Mouse (Mus musculus): Measurements from ENCODE around the gene 2700081O15Rik. TPM values are rescaled to one million over a fixed set of nuclear protein-coding genes. Genes with fewer than 3 reads are reported as not detected.

Gene 2700081O15Rik
- polyA plus RNA-seq, 1 experiment from 2014 or later = 9.8 TPM

DNA sequence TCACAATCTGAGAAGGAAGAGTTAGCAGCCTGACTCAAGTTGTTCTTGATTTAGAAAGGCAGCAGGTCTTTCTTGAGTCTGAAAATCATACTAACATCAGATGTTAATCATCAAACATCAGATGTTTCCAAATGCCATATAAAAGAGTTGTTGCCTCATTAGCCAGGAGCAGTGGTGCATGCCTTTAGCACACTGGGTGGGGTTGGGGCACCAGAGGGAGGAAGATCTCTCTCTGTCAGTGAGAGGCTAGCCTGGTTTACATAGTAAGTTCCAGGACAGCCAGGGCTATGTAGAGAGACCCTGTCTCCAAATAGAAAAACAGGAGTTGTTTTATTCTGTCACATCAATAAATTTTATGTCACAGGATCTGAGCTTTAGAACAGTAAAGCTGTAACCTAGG is 41.5 kb downstream of the 2700081O15Rik start:
- peak; percentile 68; the same call in 1 of the 2 replicates for ATAC-seq (ENCODE audit: low FRiP score, low TSS enrichment)
- Histone ChIP-seq H3K36me3 (ENCODE audit: control insufficient read depth, insufficient read depth, low read length) (peaks cover 6% of the 10 kb centered on the region; the same call in 1 of the 2 replicates), H3K9ac (ENCODE audit: low read depth, low read length) (no peak overlapping the region; the same call in 1 of the 2 replicates), H3K27ac (ENCODE audit: low read depth, low read length) (no peak overlapping the region), H3K4me2 (replicated peaks; ENCODE audit: low read depth, low read length) (no peak overlapping the region), H3K4me1 (ENCODE audit: control insufficient read depth, insufficient read depth, low read length) (peaks cover 7% of the 10 kb centered on the region), H3K27me3 (ENCODE audit: control insufficient read depth, insufficient read depth, low read length) (no peaks in the 10 kb centered on the region), H3K4me3 (ENCODE audit: low read length) (no peak overlapping the region), H3K9me3 (ENCODE audit: control insufficient read depth, low read length) (no peaks in the 10 kb centered on the region)

DNA sequence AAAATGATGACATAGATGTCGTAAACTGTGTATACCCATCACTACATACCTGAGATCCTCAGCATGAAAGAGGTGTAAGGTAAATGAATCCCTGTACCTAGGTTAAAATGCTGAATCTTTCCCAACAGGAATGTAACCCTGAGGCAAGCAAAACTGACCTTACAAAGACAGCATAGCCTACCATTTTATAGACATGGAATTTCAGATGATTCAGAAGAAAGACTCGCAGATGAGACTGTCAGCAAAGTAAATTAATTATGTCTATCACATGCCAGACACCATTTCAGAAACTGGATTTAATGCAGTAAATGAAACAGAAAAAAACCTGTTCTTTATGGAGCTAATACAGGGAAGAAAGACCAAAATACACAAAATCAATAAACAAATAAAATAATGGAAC is 41.9 kb downstream of the 2700081O15Rik start:
- Histone ChIP-seq H3K4me1 (ENCODE audit: control insufficient read depth, insufficient read depth, low read length) (peaks cover 7% of the 10 kb centered on the region), H3K27me3 (ENCODE audit: control insufficient read depth, insufficient read depth, low read length) (no peaks in the 10 kb centered on the region), H3K36me3 (ENCODE audit: control insufficient read depth, insufficient read depth, low read length) (peaks cover 6% of the 10 kb centered on the region; the same call in 1 of the 2 replicates), H3K9ac (ENCODE audit: low read depth, low read length) (no peak overlapping the region), H3K9me3 (ENCODE audit: control insufficient read depth, low read length) (no peaks in the 10 kb centered on the region), H3K4me2 (replicated peaks; ENCODE audit: low read depth, low read length) (no peak overlapping the region), H3K27ac (ENCODE audit: low read depth, low read length) (no peak overlapping the region), H3K4me3 (ENCODE audit: low read length) (no peak overlapping the region)
- WGBS = 80% methylated on average over 2 of the region's 2 CpGs
- no peak for ATAC-seq (ENCODE audit: low FRiP score, low TSS enrichment)

DNA sequence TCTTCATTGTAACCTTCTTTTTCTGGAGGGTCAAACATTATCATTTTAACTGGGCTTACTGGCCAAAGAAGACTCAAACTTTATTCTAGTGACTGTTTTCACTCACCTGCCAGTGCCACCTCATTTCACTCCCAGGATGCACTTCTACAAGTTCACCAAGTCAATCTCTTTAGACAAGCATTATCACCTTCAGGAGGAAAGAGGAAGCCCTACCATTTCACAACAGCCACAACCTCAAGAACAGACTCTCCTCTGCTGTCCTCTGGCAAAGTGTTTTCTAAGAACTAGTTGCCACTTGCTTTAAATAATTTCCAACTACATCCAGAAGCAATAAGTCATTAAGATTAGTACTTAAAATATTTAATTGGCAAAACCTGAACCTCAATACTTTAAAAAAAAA is 50.5 kb downstream of the 2700081O15Rik start:
- no peak overlapping the region for H3K4me2 ChIP-seq (replicated peaks; ENCODE audit: low read depth, low read length)

DNA sequence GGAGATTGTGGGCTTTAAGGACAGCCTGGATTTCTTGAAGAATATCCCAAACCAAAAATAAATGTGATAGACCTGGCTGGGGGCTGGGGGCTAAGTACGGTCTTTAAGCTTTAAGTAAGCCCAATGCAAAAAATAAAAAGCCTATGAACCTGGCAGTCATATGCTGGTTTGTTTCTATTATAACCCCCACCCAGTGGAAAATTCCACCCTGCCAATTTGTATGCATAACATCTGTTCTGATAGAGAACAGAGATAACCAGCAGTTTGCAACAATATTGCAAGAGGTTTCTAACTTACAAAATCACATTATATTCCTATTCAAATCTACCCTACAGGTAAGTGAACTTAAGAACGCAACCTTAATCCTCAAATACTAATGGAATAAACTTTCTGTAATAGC is 53.2 kb downstream of the 2700081O15Rik start:
- H3K4me3 ChIP-seq (ENCODE audit: low read length) = no peak overlapping the region
- H3K27ac ChIP-seq (ENCODE audit: low read depth, low read length) = no peak overlapping the region
- 83% methylated on average over 2 of the region's 2 CpGs for WGBS
- no peak overlapping the region for H3K9ac ChIP-seq (ENCODE audit: low read depth, low read length)
- H3K9me3 ChIP-seq (ENCODE audit: control insufficient read depth, low read length) = no peaks in the 10 kb centered on the region
- ATAC-seq (ENCODE audit: low FRiP score, low TSS enrichment) = no peak
- no peaks in the 10 kb centered on the region for H3K27me3 ChIP-seq (ENCODE audit: control insufficient read depth, insufficient read depth, low read length)
- peaks cover 12% of the 10 kb centered on the region; the same call in 1 of the 2 replicates for H3K36me3 ChIP-seq (ENCODE audit: control insufficient read depth, insufficient read depth, low read length)
- H3K4me2 ChIP-seq (replicated peaks; ENCODE audit: low read depth, low read length) = no peak overlapping the region
- H3K4me1 ChIP-seq (ENCODE audit: control insufficient read depth, insufficient read depth, low read length) = no peaks in the 10 kb centered on the region

More for the DNA sequence above, 50.5 kb downstream of the 2700081O15Rik start:
- H3K4me3 ChIP-seq (ENCODE audit: low read length) = no peak overlapping the region
- no peaks in the 10 kb centered on the region for H3K27me3 ChIP-seq (ENCODE audit: control insufficient read depth, insufficient read depth, low read length)
- H3K36me3 ChIP-seq (ENCODE audit: control insufficient read depth, insufficient read depth, low read length) = peaks cover 8% of the 10 kb centered on the region; the same call in 1 of the 2 replicates
- no peaks in the 10 kb centered on the region for H3K4me1 ChIP-seq (ENCODE audit: control insufficient read depth, insufficient read depth, low read length)
- H3K9me3 ChIP-seq (ENCODE audit: control insufficient read depth, low read length) = no peaks in the 10 kb centered on the region
- no peak overlapping the region for H3K27ac ChIP-seq (ENCODE audit: low read depth, low read length)
- H3K9ac ChIP-seq (ENCODE audit: low read depth, low read length) = no peak overlapping the region
- no peak for ATAC-seq (ENCODE audit: low FRiP score, low TSS enrichment)

Small RNAs within 50 kb of the gene (microRNA-seq; reads per million reads assigned to microRNA genes)
- gene Mir6991 = 1.7 reads per million

Other genes starting within 250 kb of the 2700081O15Rik start
- 237 and 255 TPM in 2 replicates for gene Otub1, start 211.3 kb upstream of the 2700081O15Rik start, polyA plus RNA-seq (2014; fragmentation: Nextera tagmentation; extraction: Ambion mirVana)
- gene Cox8a, start 200.0 kb upstream of the 2700081O15Rik start, polyA plus RNA-seq (2014; fragmentation: Nextera tagmentation; extraction: Ambion mirVana) = 1,171 and 1,487 TPM in 2 replicates
- 57.8 and 90.7 TPM in 2 replicates for gene Naa40, start 176.4 kb upstream of the 2700081O15Rik start, polyA plus RNA-seq (2014; fragmentation: Nextera tagmentation; extraction: Ambion mirVana)
- gene Rcor2, start 150.3 kb upstream of the 2700081O15Rik start, polyA plus RNA-seq (2014; fragmentation: Nextera tagmentation; extraction: Ambion mirVana) = 9.8 and 16.0 TPM in 2 replicates
- 51.9 and 54.9 TPM in 2 replicates for gene Mark2, start 75.8 kb upstream of the 2700081O15Rik start, polyA plus RNA-seq (2014; fragmentation: Nextera tagmentation; extraction: Ambion mirVana)
- gene Spindoc, start 34.6 kb upstream of the 2700081O15Rik start, polyA plus RNA-seq (2014; fragmentation: Nextera tagmentation; extraction: Ambion mirVana) = 24.5 and 35.8 TPM in 2 replicates
- 127 and 131 TPM in 2 replicates for gene Rtn3, start 65.7 kb downstream of the 2700081O15Rik start, polyA plus RNA-seq (2014; fragmentation: Nextera tagmentation; extraction: Ambion mirVana)
- gene Atl3, start 76.4 kb downstream of the 2700081O15Rik start, polyA plus RNA-seq (2014; fragmentation: Nextera tagmentation; extraction: Ambion mirVana) = 12.5 and 17.7 TPM in 2 replicates
- gene Pla2g16, start 139.8 kb downstream of the 2700081O15Rik start, polyA plus RNA-seq (2014; fragmentation: Nextera tagmentation; extraction: Ambion mirVana) = 7.4 and 8.1 TPM in 2 replicates
- gene Lgals12, start 189.6 kb downstream of the 2700081O15Rik start, polyA plus RNA-seq (2014; fragmentation: Nextera tagmentation; extraction: Ambion mirVana) = 0.70 and 1.2 TPM in 2 replicates
- not detected in 2 replicates for gene Hrasls5, start 194.9 kb downstream of the 2700081O15Rik start, polyA plus RNA-seq (2014; fragmentation: Nextera tagmentation; extraction: Ambion mirVana)

All from kidney, embryonic 14.5 days (tissue).